Mouse (Mus musculus) forebrain, embryonic 13.5 days (tissue): ENCODE results near the gene Fam126a. TPM values are rescaled to one million over a fixed set of nuclear protein-coding genes. Genes with fewer than 3 reads are reported as not detected.
A peak's percentile ranks its signal among the peaks of the same experiment; 100 is the strongest.

Experiments used
- ATAC-seq: fragments of 200-750 bp; cut with Nextera tagmentation; 2 replicates; pipeline ENCODE4 v1.8.0; 2017
- H3K27ac ChIP-seq: fragments of 300-500 bp; sonication (generic); 2 replicates; pipeline ENCODE4 v1.5.1; 2015; ENCODE audit warnings: inconsistent platforms, mild to moderate bottlenecking, moderate library complexity
- H3K27me3 ChIP-seq: fragments of 300-500 bp; sonication (generic); 2 replicates; pipeline ENCODE4 v1.6.1; 2015; ENCODE audit warnings: mild to moderate bottlenecking, inconsistent platforms
- H3K36me3 ChIP-seq: fragments of 300-500 bp; sonication (generic); 2 replicates; pipeline ENCODE4 v1.6.1; 2015; ENCODE audit warnings: mild to moderate bottlenecking, inconsistent platforms; ENCODE audit not compliant: poor library complexity, severe bottlenecking
- H3K4me1 ChIP-seq: fragments of 300-500 bp; sonication (generic); 2 replicates; pipeline ENCODE4 v1.6.1; 2015; ENCODE audit warnings: inconsistent platforms
- H3K4me2 ChIP-seq: fragments of 300-500 bp; sonication (generic); 2 replicates; pipeline ENCODE4 v1.6.1; 2015; ENCODE audit warnings: inconsistent platforms, mild to moderate bottlenecking, moderate library complexity
- H3K4me3 ChIP-seq: fragments of 300-500 bp; sonication (generic); 2 replicates; pipeline ENCODE4 v1.5.1; 2015; ENCODE audit warnings: mild to moderate bottlenecking, inconsistent platforms
- H3K9ac ChIP-seq: fragments of 300-500 bp; sonication (generic); 2 replicates; pipeline ENCODE4 v1.6.1; 2015; ENCODE audit warnings: mild to moderate bottlenecking, inconsistent platforms
- H3K9me3 ChIP-seq: fragments of 300-500 bp; sonication (generic); replicated peaks from 2 replicates; pipeline ENCODE4 v1.6.1; 2016; ENCODE audit warnings: inconsistent platforms
- WGBS: fragments of 180-500 bp; shearing (Covaris S2); methylation state at CpG from one replicate; pipeline ENCODE4 v1.1.7; 2015; 5-methylcytosine and 5-hydroxymethylcytosine counted together
- polyA plus RNA-seq: library from polyadenylated mRNA; unstranded; fragments of >200 nt; fragmentation: Nextera tagmentation; extraction: Ambion mirVana; gene quantifications from 2 replicates; pipeline ENCODE4 v1.2.1, GENCODE M21; 2015

Fam126a gene
- polyA plus RNA-seq, 1 experiment from 2014 or later: 44.3 TPM

DNA sequence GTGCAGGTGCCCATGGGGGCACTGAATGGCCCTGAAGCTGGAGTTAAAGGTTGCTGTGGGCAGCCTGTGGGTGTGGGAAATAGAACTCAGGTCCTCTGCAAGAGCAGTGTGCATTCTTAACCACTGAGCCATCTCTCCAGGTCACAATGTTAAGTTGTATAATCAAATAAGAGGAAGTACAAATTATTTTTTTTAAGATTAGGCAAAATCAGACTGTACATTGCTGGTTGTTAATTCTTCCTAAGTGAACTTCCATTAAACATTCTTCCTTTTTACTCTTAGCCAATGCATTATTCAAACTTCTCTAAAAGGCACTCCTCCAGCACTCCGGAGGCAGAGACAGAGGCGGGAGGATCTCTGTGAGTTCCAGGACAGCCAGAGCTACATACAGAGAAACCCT lies 7.7 kb upstream of the Fam126a start:
- Histone ChIP-seq H3K27ac (no peak overlapping the region), H3K9ac (no peak overlapping the region), H3K4me3 (no peak overlapping the region), H3K4me1 (no peaks in the 10 kb centered on the region), H3K4me2 (no peak overlapping the region), H3K27me3 (no peaks in the 10 kb centered on the region), H3K9me3 (no peaks in the 10 kb centered on the region), H3K36me3 (no peaks in the 10 kb centered on the region)
- 81% methylated on average over 2 of the region's 2 CpGs for WGBS
- no peak for ATAC-seq

DNA sequence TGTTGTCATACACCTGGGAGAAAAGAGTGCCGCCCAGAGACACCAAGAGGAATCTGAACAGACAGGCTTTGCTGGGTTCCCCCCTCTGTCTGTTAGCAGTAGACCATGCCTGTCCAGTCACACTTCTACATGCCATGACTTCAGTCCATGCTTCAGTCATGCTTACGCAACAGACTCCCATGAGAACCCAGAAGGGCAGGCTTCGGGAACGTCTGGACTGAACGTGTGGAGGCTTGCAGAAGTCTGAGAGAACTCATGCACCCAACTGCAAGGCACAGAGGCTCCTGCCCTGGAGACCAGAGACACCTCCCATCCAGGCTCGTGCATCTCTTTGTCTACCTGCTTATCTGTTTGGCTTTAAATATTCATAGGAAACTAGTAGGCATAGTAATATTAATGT lies 6.2 kb upstream of the Fam126a start:
- no peak overlapping the region for H3K4me2 ChIP-seq
- no peaks in the 10 kb centered on the region for H3K27me3 ChIP-seq
- H3K36me3 ChIP-seq: no peaks in the 10 kb centered on the region
- 83% methylated on average over 6 of the region's 6 CpGs for WGBS
- no peak overlapping the region for H3K27ac ChIP-seq
- no peak overlapping the region for H3K9ac ChIP-seq
- no peak for ATAC-seq
- no peaks in the 10 kb centered on the region for H3K4me1 ChIP-seq
- no peaks in the 10 kb centered on the region for H3K9me3 ChIP-seq
- H3K4me3 ChIP-seq: no peak overlapping the region

DNA sequence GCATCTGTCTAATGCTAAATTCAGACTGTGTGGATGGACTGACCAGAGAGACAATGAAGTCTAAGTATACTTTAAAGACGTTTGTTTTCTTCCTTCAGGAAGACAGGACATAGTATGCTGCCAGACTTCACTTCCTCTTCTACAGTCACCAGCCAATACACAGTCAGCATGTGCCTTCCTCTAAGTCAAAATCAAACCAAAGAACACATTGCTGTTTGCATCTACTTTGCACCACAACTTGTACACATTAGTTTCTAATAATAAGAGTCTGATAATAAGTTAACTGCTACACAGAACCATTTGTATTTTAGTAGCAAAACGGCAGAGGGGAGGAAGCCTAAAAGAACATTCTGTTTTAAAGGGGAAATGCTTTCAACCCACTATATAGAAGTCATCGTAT lies 4.5 kb upstream of the Fam126a start:
- H3K27me3 ChIP-seq: no peaks in the 10 kb centered on the region
- H3K9me3 ChIP-seq: no peaks in the 10 kb centered on the region
- H3K4me2 ChIP-seq: no peak overlapping the region
- no peaks in the 10 kb centered on the region for H3K36me3 ChIP-seq
- 55% methylated on average over 3 of the region's 3 CpGs for WGBS
- H3K4me3 ChIP-seq: no peak overlapping the region
- no peak overlapping the region for H3K27ac ChIP-seq
- no peak overlapping the region for H3K9ac ChIP-seq
- no peaks in the 10 kb centered on the region for H3K4me1 ChIP-seq
- ATAC-seq: no peak

DNA sequence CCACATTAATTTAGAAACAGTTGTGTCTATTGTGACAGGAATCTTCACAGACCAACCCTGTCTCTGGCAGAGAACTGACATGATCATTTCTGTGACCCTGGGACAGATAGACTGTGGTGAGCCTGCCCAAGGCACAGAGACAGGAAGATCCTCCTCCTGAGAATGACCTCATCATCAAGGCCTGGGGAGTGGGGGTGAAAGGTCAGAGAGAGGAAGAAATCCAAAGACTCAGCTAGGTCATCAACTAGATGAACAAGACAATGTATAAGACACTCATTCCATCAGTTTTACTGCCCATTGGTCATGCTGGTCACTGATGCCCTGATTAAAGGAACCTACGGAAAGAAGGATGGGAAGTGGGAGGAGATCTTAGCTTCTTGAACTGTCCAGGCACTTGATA lies 3.6 kb upstream of the Fam126a start:
- WGBS: 82% methylated on average over 1 of the region's 1 CpGs
- Histone ChIP-seq H3K27me3 (no peaks in the 10 kb centered on the region), H3K4me3 (no peak overlapping the region), H3K36me3 (no peaks in the 10 kb centered on the region), H3K27ac (no peak overlapping the region), H3K4me2 (no peak overlapping the region), H3K9ac (no peak overlapping the region), H3K4me1 (peaks cover 5% of the 10 kb centered on the region), H3K9me3 (no peaks in the 10 kb centered on the region)
- no peak for ATAC-seq

DNA sequence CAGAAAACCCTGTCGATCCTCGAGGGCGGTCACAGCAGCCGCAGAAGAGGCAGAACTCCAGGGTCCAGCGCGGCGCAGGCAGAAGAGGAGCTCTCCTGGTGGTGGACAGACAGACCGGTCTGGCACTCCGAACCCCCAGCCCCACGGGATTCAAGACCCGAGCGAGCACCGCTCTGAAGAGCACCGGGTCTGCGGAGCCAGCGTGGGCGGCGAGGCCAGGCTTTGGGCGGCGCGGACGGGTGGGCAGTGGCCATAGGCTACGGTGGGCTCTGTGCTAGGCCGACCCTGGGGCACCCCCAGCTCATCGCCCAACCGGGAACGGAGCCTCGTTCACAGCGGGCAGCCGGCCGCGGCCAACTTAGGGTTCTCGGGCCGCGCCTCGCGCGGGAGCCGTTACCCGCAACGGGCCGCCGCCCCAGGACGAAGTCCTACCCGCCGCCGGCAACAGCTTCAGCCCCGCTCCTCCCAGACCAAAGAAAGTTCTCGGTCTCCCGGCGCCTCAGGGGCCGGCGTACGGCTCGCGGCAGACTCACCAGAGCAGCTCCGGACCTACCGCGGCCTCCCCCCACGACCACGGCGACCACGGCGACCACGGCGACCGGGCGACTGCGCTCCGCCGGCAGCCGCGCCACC lies 428 bp downstream of the Fam126a start:
- WGBS: under 1% methylated on average over 54 of the region's 73 CpGs
- Histone ChIP-seq H3K4me3 (peak overlapping the region; percentile 93), H3K27me3 (no peaks in the 10 kb centered on the region)

DNA sequence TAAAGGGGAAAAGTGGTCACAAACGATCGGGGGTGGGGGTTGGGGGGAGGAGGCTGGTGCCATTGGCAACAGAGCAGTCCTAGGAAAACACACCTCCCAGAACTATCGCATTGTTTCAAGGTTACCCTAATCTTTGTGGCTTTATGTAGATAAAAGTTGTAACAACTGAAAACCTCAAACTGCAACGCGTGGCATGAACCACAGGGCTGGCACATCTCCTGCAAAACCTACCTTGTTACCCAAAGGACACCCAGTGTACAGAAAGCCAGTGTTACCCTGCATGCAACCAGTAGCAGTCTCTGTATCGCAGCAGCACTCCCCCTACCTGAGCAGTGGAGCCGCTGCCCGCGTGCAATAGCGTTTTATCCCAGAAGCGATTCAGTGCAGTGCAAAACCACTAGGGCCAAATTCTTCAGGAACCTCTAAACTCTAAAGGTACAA lies 1.1 kb downstream of the Fam126a start:
- peak; percentile 59 for ATAC-seq

More for the DNA sequence above, 428 bp downstream of the Fam126a start:
- Histone ChIP-seq H3K36me3 (no peaks in the 10 kb centered on the region), H3K4me2 (peak overlapping the region; percentile 81), H3K4me1 (peaks cover 21% of the 10 kb centered on the region), H3K9ac (peak overlapping the region; percentile 95), H3K9me3 (no peaks in the 10 kb centered on the region), H3K27ac (peak overlapping the region; percentile 83)
- ATAC-seq: peak; percentile 54

DNA sequence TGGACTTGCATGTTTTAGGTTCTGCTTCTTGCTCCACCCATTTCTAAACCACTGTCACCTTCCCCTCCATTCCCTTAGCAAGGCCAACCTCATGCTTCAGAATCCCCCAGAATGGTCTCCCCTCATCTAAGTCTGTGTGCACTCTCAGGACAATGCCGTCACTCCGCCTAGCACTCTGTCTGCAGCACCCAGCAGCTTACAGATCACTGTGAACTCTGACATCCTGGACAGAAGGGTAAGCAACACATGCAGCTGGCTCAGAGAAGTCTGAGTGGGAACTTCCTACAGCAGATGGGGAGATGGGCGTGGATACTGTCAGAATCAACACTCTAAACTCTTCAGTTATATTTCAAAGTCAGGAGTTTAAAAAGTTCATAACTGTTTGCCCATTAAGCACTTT lies 5.5 kb downstream of the Fam126a start:
- Histone ChIP-seq H3K27ac (no peak overlapping the region), H3K27me3 (no peaks in the 10 kb centered on the region), H3K36me3 (no peaks in the 10 kb centered on the region), H3K4me3 (no peak overlapping the region), H3K9ac (no peak overlapping the region), H3K9me3 (no peaks in the 10 kb centered on the region), H3K4me2 (no peak overlapping the region), H3K4me1 (peaks cover 42% of the 10 kb centered on the region)
- no peak for ATAC-seq
- WGBS: 92% methylated on average over 3 of the region's 3 CpGs

More for the DNA sequence above, 1.1 kb downstream of the Fam126a start:
- 2% methylated on average over 11 of the region's 11 CpGs for WGBS
- H3K27me3 ChIP-seq: no peaks in the 10 kb centered on the region
- H3K9me3 ChIP-seq: no peaks in the 10 kb centered on the region
- H3K9ac ChIP-seq: peak overlapping the region; percentile 95
- peak overlapping the region; percentile 81 for H3K4me2 ChIP-seq
- H3K27ac ChIP-seq: peak overlapping the region; percentile 83; the same call in 1 of the 2 replicates
- H3K4me3 ChIP-seq: peak overlapping the region; percentile 93
- H3K36me3 ChIP-seq: no peaks in the 10 kb centered on the region
- H3K4me1 ChIP-seq: peaks cover 21% of the 10 kb centered on the region

DNA sequence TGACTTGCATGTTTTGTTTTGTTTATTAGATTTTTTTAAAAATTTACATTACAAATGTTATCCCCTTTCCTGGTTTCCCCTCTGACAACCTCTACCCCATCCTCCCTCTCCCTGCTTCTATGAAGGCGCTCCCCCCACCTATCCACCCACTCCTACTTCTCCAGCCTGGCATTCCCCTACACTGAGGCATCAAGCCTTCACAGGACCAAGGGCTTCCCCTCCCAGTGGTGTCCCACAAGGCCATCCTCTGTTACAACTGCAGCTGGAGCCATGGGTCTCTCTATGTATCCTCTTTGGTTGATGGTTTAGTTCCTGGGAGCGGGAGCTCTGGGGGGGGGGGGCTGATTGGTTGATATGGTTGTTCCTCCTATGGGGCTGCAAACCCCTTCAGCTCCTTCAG lies 7.3 kb downstream of the Fam126a start:
- 100% methylated on average over 2 of the region's 2 CpGs for WGBS

DNA sequence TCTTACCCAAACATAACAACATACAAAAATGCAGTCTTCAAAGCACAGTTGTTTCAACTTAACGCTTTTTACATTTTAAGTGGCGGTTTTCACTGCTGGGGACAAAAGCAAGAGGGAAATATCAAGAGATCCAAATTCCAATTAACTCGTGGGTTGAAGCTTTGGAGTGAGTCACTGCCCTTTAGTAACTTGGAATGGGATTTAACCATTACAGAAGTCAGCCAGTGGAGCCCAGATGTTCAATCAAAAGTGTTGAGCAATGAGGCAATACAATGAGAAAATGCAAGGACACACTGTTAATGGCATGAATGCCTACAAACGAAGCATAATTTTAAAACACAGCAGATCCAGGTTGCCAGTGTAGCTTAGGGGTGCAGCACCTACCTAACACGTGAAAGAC lies 8.8 kb downstream of the Fam126a start:
- H3K9ac ChIP-seq: no peak overlapping the region
- H3K9me3 ChIP-seq: 0 out of 2 replicates have a peak, but pooled peaks cover 4% of the 10 kb centered on the region
- no peak overlapping the region for H3K4me3 ChIP-seq
- H3K4me2 ChIP-seq: no peak overlapping the region
- H3K36me3 ChIP-seq: 0 out of 2 replicates have a peak, but pooled peaks cover 2% of the 10 kb centered on the region
- H3K27ac ChIP-seq: no peak overlapping the region
- no peak for ATAC-seq
- H3K27me3 ChIP-seq: no peaks in the 10 kb centered on the region
- WGBS: 27% methylated on average over 5 of the region's 5 CpGs
- H3K4me1 ChIP-seq: peaks cover 40% of the 10 kb centered on the region

More for the DNA sequence above, 7.3 kb downstream of the Fam126a start:
- Histone ChIP-seq H3K9ac (no peak overlapping the region), H3K4me1 (peaks cover 48% of the 10 kb centered on the region), H3K27ac (no peak overlapping the region), H3K4me3 (no peak overlapping the region), H3K9me3 (no peaks in the 10 kb centered on the region), H3K4me2 (no peak overlapping the region), H3K27me3 (no peaks in the 10 kb centered on the region), H3K36me3 (no peaks in the 10 kb centered on the region)
- no peak for ATAC-seq

DNA sequence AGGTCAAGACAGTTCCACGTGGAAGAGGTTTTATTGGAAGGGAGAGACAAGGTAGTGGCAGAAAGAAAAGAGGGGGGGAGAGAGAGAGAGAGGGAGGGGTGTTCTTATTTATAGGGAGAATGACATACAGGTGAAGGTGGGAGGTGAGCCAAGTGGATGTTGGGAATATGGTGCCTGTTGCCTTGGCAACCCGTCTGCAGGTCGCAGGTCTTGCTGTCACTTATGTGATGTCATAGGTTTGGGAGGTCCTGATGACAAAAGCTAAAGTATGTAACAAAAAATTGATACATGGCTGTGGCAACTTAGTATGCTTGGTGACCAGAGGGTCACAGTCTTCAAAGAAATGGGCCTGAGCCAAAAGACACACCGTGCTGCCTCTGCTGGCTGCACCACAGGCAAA lies 10.1 kb downstream of the Fam126a start:
- Histone ChIP-seq H3K27me3 (no peaks in the 10 kb centered on the region), H3K9ac (no peak overlapping the region), H3K9me3 (0 out of 2 replicates have a peak, but pooled peaks cover 5% of the 10 kb centered on the region), H3K4me2 (peak overlapping the region; percentile 20), H3K36me3 (0 out of 2 replicates have a peak, but pooled peaks cover 4% of the 10 kb centered on the region), H3K4me1 (peaks cover 40% of the 10 kb centered on the region), H3K27ac (peak overlapping the region; percentile 86), H3K4me3 (no peak overlapping the region)
- ATAC-seq: 0 out of 2 replicates have a peak, but pooled peaks have one; percentile 1
- WGBS: 40% methylated on average over 4 of the region's 4 CpGs

DNA sequence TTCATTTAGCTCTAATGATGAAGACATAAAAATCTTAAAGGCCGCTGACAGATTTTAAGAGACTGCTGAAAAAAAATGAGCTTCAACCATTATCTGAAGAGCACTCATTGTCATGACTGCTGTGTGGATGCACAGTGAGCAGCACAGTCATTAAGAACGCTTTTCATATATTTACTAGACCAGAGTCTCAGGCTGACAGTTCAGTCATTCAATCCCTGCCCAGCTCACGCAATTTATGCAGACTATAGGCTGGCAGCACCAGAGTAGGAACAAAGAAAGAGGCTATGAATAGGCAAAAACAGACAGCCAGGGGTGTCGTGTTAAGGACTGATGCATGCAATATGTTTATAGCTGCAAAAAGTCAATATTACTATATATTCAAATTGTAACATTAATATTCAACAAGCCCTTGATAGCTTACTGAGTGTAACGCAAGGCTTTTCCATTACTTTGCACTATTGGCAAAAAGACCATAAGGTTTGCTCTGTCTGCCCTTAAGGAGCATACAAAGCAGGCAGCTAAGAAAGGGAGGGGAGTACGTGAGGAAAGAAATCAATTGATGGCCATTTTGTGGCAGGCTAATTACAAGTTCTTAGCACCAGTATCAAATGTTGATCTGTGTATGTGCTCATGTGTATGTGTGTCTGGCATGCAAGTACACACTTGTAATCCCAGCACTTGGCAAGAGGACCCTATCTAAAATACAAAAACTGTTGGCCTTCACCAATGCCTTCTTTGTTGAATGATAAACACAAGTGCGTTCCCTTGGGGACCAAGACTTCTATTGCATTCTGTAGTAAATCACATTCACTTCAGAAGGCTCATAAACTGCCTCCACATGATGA lies 10.9 kb downstream of the Fam126a start:
- Histone ChIP-seq H3K9ac (peak overlapping the region; percentile 14; the same call in 1 of the 2 replicates), H3K27ac (peak overlapping the region; percentile 86), H3K9me3 (0 out of 2 replicates have a peak, but pooled peaks cover 5% of the 10 kb centered on the region), H3K4me1 (peaks cover 40% of the 10 kb centered on the region), H3K4me2 (peak overlapping the region; percentile 13), H3K4me3 (no peak overlapping the region), H3K36me3 (0 out of 2 replicates have a peak, but pooled peaks cover 4% of the 10 kb centered on the region), H3K27me3 (no peaks in the 10 kb centered on the region)
- peak; percentile 90 for ATAC-seq
- WGBS: 15% methylated on average over 7 of the region's 7 CpGs
